Mouse (Mus musculus) gastrocnemius, postnatal 25 days (tissue): ENCODE measurements at regions not wholly inside any gene's neighbourhood (a gene's known extent, or its start where the extent isn't known, plus 50 kb on each side); places are given as distances from the start of the nearest gene placed in this dataset.
A peak's percentile ranks its signal among the peaks of the same experiment; 100 is the strongest.

Experiments
- DNase-seq: peaks from one replicate; pipeline ENCODE4 v3.0.0; 2022

DNA sequence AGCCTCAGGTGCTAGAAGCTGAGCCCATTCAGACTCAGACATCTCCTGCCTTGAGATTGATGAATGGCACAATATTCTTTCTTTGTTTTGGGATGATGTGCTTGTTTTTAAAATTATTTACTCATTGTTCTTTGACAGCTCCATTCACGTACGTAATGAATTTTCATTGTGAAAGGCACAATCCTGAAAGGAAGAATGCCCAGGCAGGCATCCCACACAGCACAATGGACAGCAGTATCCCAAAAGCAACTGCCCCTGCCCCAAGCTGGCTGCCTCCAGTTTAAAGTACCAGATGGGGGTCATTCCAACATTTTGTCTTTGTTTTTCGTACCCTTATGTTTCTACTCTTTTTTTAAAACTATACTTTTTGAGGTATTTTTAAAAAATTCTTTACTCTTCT is 210.9 kb upstream of the St8sia2 start:
- DNase-seq, result no peak

DNA sequence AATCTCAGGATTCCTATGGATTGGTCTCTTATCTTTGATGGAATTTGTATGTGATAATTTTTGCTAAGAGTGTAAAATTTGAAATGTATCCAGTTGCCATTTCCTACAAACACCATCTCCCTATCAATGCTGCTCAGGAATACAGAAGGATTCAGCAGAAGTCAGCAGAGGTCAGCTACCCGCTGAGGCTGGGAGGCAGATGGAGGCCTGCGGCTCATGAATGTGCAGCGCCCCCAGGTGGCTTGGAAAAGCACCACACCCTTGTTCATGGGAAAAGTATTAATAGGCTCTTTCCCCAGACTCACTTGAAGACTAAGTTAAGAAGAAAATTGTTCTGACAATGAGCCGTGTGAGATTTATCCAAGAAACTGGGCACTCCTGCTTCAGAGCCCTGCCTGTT is 187.2 kb upstream of the St8sia2 start:
- DNase-seq, result no peak

DNA sequence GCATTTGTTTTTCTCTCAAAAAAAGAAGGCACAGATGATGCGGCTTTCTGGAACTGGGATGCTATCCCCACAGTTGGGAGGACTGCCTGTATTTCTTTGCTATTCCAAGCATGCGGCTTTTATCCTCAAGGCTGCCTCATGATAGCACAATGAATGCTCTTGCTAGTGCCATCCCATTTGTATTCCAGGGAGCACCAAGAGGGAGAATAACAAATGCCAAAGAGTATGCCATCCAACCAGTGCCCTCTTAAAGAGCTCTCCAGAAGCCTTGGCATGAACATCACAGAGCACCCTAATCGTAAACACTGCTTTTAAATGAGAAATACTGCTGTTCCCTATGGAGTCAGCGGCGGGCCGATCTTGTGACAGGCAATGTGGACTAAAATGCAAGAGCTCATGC is 185.3 kb upstream of the St8sia2 start:
- no peak for DNase-seq

DNA sequence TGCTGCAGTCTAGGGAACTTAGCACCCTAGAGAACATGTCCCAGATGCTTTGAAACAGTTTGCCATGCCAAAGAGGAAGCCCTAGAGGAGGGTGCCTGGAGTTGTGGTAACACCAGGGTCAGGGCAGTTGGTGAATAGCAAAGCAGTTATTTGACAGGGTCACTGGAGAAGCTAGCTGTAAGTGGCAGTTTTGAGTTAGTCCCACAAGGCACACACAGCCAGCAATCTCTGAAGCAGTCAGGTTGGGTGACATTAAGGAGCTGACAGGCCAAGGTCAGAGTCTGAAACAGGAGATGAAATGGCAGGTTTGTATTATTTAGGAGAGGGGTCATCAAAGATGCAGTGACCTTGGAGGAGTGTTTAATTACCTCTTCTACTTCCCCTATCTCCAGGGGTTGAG is 171.2 kb upstream of the St8sia2 start:
- no peak for DNase-seq

DNA sequence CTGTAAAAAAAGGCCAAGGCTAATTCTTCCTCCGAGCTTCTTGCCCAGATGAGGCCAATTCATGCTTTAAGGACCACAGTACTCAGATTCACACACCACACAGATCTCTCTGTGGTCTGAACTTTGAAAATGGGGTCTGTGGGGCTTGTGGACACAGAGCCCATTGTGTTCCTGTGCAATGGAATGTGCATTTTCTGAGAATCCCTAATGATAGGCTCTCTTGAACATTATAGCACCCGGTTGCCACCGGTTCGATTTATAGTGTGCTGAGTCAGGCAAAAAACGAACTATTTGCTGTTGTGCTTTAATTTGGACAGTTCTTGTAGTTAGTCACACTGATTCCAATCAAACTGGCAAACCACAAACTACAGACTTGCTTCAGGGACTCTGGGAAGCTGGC is 160.7 kb upstream of the St8sia2 start:
- DNase-seq, result no peak

DNA sequence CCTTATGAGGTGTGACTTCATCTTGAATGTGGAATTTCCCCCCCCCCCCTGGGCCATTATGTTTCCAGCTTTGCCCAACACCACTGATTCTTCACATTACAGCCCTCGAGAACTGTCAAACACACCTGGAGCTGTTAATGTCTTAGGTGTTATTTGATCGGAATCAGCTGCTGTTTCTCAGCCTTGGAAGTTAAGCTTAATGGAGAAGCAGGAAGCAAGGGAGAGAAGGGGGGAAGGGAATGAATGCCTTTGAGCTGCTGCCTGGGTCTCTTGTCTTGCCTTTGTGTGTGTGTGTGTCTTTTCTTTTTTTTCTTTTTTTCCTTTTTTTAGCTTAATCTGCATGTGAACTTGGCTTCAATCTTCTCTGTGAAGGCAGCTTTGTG is 159.7 kb upstream of the St8sia2 start:
- DNase-seq, result no peak

DNA sequence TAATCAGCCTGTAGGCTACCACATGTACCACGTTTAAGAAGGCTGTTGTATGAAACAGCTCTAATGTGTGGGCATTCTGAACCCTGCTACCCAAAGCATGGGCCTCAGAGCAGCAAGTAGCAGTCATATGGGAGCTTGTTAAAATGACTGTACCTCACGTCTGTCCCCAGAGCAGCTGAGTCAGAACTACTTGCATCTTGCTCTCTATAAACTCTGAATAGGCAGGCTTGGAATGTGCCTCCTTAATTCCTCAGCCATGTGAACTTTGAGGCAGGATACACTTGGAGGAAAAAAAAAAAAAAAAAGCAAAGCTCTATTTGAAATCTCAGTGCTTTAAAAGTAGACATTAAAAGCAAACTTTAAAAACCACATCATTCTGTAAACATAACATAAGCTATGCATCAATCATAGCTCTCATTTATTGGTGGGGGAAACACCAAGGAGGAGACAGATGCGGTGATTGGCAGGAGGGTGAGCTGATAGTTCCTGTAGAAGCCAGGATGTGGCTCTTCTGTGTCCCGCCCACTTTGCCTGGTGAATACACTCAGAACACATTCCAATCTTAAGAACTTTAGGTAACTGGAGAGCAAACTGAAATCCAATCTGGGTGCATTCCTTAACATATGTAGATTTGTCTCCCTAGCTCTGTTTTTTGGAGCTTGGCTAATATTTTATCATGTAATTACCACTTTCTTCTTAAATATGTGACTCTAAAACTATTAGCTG is 159.2 kb upstream of the St8sia2 start:
- DNase-seq, result no peak

DNA sequence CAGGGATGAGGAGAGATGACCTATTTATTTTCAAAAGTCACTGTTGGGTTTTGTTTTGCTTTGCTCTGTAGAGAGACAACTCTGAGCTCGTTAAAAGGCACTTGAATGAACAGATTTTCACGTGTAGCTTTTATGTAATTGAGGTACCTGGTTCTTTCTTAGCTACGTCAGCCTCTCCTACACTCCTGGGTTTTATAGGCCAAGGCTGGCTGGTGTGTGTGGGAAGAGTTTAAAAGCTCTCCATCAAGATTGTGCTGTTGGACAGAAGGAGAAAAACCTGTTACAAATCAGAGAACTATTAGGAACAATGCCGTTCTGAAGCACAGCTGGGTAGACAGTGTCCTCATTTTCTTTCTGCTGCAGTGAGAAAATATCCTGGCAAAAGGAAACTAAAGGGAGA is 138.1 kb upstream of the St8sia2 start:
- no peak for DNase-seq

DNA sequence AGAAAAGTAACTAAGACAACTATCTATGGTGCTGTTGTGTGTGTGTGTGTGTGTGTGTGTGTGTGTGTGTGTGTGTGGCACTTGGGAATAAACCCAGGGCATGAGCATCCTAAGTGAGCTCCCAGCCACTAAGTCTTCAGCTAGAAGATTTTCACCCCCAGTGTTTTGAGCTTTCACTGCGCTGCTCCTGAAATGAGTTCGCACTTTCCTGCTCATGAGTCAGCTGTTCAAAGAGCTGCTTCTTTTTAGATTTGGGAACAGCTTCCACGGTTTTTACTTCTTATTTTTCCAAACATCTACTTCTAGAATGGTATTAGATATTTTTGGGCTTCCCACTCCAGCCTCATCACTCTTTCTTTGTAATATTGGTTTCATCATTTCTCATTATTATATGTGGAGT is 129.7 kb upstream of the St8sia2 start:
- no peak for DNase-seq

DNA sequence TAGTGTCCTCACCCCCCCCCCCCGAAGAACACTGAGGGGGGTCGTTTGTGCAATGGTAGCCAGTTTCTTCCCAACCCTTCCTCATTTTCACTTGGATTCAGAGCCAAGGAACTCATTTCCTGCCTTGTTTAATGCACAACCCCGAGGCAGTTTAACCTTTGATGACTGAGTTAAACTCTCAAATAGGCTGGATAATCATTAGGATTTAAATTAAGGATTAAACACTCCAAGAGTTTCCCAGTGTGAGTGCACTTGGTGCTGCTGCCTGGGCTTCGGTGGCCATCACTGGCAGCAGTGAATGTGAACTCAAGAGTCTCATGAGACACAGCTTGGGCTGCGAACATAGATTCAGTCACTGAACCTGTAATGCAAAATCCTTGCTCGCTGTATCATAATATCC is 124.7 kb upstream of the St8sia2 start:
- no peak for DNase-seq

DNA sequence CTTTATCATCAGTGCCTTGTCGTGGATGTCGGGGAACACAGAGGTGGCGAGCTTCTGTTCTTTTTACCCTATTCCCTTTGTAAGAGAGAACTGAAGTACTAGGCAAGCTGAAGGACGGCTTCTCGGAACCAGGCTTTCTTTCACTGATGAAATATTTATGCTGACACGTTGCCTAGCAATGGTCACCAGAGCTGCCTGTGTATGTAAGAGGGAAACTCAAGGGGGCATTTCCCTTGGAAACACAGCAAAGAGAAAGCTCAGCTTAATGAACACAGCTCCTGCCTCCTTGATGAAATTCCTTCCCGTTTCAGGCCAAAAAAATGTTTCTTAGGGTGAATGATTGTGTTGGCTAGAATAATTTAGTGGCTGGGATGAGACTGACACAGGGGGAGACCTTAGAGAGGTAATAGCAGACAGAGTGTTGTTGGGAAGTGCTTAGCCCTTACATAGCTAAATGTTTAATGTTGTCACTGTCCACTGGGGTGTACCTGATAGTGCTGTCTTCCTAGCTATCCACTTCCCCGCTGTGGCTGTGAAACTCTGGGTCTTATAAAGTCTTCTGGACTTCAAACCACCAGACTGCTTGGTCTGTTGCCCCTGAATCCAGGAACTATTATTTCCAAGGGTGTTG is 116.8 kb upstream of the St8sia2 start:
- no peak for DNase-seq

DNA sequence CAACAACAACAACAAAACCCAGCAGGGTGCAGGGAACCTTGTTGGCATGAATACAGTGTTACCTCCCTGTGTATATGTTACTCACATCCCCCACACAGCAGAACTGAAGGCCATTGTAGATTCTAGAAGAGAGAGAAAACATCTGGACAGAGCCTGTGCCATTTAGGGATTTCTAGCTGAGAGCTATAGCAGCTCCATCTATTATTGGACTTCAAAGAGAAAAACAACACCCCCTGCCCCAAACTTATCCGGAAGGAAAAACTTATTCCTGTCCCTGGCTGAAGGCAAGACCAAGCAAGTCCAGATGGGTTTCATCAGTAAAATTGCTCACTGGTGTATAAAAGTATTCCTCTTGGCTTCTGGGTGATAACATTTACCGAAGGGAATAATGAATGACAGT is 98.6 kb upstream of the St8sia2 start:
- DNase-seq, result no peak

DNA sequence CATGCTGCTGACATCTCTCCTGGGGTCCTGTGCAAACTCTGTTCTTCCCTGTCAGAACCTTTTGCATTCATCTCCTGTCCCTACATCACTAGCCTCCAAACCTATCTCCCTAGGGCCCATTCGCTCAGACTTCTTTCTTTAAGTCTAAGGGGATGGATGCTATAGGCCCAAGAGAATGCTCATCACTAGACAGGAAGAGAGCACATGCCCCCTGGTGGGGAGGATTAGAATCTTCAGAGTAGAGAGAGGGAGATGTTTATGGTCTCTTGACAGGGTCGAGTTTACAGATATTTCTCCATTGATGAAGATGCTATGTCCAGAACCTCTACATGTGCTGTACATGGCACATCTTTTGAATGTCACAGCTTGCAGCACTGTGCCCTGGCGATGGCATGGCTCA is 94.9 kb upstream of the St8sia2 start:
- DNase-seq, result no peak

DNA sequence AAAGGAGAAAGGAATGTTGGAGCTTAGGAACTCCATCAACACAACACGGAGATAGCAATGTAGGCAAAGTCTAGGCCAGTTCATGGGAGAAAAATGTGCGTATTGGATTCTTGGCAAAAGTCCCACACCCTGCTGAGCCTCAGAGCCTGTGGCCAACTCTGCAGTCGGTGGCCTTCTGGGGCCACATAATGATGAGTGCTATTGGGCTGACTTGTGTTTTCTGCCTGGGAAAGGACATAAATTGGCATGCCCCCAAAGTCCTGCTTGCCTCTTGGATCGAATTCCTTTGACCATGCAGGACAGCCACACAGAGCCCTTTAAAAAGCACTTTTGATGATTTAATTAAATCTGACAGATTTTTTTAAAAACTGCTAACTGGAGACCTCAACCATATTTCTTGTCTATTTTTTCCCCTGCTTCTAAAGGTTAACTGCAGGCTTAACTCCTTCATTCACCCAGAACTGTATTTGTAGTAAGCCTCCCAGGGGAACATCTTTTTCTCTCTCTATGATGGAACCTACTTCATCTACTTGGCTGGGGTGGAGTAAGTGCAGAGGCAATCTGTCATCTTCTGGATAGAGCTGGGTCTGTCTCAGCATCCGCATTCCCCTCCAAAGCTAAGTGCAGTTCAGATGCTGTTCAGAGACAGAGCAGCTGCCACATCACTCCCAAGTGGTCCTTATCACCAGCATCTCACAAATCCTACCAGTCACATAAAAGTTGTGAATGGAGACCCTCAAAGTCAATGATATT is 93.9 kb upstream of the St8sia2 start:
- peak; percentile 26 for DNase-seq

DNA sequence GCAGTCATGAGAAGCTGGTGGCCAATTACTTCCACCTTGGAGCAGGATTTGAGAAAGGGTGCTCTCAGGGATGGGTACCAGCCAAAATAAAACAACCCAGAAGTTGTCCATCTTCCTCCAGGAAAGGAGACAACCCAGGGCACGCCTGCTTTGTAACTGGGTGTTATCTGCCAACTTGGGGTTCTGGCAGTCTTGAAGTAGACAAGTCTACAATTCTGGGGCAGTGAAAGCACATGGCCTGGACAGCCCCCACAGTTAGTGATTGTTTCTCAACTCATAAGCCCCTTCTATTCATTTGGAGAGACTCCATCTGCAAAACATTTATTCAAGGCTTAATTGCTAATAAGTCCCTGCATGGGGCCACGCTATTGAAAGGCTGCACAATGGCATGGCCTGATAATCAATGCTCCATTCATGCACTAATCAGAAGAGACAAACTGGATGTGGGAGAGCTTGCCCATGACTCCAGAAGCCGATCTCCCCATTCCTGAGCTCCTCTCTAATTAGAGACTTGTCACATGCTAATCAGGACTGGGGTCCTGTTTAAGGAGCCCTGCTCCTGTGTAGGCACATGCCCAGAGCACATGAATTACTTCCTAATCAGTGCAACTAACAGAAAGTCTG is 78.0 kb upstream of the St8sia2 start:
- DNase-seq, result no peak

DNA sequence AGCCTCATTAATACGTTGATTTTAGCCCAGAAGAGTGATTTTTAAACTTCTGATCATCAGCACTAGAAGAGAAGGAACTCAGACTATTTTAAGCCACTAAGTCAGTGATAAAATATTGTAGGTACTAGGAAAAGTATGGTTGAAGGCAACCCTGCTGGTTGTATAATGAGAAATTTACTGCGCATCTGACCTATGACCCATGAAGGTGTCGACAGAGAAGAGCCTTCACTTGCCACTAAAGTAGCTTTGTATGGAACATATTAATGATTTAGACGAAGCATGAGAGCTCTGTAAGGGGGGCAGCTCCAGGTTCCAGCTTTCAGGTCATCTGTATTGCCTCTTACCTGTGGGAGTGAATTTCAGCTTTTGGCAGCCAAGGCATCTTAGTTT is 67.4 kb upstream of the St8sia2 start:
- DNase-seq, result no peak

DNA sequence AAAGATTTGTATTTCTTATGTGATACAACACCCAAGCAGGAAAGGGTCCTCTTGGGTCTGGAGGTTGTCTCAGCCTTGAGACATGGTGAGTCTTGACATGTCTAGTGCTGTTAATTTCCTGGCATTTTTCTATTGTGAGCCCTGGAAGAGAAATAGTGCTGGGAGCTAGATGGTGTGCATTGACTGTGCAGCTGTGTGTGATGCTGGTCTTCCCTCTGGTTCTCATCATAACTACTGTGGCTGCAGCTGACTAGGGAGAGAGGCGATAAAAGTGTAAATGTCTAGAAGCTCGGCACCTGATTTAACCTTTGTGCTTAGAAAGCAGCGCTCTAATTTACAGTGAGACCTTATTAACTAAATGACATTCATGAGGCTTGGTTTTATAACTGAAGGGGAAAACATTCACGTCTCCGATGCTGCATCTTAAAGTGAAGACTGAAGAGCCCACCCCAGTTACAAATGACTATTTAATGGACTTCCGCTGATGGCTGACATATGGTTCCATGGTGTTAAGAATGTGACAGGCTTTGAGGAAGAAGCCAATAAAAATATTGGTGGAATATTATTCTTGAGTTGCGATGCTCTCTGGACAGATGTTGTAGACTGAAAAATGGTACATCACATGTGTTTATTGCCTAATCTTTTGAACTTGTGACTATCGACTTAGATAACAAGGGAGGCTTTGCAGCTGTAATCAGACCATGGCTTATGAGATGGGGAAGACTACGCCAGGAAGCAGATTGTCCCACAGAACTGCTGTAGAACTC is 66.8 kb upstream of the St8sia2 start:
- DNase-seq, result no peak

DNA sequence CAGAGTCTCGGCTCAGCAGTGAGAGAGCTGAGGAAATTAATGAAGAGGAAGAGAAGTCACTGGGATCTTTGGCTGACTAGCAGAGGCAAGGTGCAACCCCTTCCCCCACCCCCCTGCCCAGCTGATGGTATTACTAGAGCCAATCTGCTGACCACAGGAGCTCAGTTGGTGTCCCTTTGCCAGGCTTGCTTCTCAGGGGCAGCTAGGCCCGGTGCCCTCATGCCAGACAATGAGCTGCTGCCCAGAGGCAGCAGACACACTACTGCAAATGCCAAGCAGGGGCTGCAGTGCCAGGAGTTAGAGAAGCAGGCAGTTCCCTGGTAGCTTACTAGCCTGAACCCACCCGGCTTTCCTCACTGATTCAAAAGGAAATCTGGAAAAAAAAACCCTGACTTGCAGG is 59.1 kb upstream of the St8sia2 start:
- no peak for DNase-seq

DNA sequence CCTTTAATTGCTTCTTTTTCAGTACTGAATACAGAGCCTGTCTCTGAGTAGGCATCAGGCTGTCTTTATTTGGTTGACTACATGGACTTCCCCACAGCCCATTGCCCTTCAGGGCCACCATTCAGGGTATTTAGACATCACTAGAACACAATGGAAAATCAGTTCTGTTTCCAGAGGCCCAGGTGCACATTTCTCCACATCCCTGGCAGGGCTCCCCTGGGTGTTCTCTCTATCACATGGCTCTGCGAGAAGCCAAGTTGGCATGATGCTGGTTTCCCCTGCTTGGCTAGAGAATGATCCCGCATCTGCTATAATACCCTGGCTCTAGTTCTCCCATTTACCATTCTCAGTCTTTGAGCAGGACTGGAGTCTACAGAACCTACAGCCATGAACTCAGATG is 57.3 kb upstream of the St8sia2 start:
- no peak for DNase-seq

DNA sequence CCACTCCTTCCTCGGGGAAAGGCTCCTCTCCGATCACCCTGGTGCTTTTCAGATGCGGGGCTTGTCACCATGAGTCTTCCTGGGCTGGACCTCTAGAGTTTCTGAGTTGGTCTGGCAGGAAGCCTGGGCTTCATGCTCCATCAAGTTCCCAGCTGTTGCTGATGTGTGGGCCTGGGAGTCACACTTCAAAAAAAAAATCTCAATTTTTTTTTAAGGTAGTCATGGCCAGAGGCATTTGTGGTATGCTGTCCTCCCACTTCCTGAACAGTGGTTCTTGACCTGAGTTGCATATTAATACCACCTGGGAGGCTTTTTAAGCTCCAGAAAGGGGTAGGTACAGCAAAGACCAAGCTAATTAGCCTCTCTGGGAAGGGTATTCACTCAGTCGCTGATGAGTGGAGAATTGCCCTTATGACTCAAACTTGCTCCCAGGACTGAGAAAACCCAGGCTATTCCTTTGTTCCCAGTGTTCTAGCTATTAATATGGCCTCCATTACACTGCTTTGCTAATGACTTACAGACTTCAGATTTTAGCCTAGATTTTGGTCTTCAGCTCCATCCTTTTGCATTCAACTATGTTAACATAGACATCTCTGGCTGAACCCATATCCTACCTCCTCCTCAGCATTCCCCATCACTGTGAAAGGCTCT is 52.1 kb upstream of the St8sia2 start:
- no peak for DNase-seq
